Mouse (Mus musculus) lung, postnatal 4 days (tissue): ENCODE measurements around the gene Zfp689.
"Not testable (repeated sequence)": the region's sequence is repeated elsewhere in the genome, so short reads cannot be mapped to it uniquely, and the experiment has no call there.

Experiments
- DNase-seq, 2 experiments: peaks; one replicate each; pipeline ENCODE4 v3.0.0; 2021

The Zfp689 gene

DNA sequence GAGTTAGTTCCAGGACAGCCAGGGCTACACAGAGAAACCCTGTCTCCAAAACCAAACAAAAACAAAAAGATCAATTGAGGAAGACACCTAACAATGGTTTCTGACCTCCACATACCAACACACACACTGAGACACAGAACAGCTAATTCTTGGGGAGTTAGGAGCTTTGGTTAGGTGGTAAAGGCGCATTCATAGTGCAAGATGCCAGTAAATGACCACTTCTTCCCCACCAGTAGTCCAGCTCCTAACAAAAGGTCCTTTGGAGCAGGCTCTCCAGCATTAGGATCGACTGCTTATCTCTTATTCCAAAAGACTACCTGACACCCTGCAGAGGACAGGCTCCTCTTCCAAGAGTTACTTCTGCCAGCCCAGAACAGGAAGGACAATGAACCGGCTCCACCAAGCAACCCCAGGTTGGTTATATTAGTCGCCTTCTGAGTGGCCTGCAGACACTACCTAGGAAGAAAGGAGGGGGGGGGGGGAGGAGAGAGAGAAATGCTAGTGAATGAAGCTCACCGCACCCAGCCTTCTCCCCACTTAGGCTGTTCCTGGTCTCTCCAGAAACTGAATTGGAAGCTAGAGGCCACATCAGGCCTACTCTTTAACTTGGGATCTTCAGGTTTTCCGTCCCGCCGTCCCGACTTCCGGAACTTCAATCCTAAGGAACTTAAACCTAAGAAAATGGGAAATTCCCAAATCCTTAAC lies 21.2 kb upstream of the Zfp689 start:
- peak in 1 of 2 experiments; percentile 29 for DNase-seq

DNA sequence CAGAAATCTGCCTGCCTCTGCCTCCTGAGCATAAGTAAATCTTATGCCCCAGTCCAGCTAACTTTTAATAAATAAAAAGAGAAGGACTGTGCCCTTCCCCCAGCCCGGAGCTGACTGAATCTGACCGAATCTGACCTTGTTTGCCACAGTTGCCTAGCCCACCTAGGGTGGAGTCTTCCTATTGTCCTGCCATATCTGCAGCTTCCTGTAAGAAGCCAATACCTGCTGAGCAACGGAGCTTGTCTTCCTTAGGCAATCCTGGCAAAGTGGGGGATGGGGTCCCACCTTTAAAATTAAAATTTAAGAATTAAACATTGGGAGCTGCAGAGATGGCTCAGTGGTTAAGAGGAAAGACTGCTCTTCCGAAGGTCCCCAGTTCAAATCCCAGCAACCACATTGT lies 17.6 kb upstream of the Zfp689 start:
- no peak for DNase-seq

DNA sequence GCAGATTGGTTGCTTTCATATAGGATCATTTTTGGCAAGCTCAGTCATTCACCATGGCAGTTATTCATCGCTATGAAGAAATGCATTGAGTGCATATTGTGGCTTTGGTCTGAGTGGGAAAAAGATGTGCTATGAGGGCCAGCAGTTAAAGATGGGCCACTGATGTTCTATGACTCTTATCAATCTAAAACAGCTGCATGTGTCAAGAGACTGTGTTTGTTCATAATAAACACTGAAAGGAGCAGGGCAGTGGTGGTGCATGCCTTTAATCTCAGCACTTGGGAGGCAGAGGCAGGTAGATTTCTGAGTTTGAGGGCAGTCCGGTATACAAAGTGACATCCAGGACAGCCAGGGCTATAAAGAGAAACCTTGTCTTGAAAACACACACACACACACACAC lies 16.7 kb upstream of the Zfp689 start:
- not testable (repeated sequence) for DNase-seq

DNA sequence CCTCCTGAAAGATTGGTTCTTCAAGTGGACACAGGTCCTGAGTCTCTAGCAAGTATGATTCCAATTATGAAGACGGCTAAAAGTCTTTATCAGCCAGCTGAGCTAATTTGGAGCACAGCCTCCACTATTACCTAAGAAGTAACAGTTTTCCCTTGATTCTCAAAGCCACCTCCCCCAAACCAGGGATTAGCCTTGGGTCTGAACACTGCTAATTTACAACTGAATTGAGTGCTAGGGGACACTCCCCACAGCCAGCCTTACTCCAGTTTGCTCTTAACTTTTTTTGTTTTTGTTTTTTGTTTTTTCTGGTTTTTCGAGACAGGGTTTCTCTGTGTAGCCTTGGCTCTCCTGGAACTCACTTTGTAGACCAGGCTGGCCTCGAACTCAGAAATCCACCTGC lies 16.2 kb upstream of the Zfp689 start:
- DNase-seq: no peak

DNA sequence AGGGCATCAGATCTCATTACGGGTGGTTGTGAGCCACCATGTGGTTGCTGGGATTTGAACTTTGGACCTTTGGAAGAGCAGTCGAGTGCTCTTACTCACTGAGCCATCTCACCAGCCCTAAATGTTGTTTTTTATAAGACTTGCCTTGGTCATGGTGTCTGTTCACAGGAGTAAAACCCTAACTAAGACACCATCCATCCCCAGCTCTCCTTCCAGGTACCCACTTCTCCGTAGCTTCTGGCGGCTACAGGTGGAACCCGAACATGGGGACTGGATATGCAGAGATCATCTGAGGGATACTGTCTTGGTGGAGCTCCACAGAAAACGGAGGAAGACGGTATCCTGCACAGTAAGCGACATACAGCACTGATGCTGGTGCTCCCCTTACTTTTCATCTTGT lies 10.4 kb upstream of the Zfp689 start, which contains the start of gene Prr14:
TSS of gene Prr14 (plus strand) at position 301 of the 400 bp plus-strand sequence.
- not testable (repeated sequence) for DNase-seq

DNA sequence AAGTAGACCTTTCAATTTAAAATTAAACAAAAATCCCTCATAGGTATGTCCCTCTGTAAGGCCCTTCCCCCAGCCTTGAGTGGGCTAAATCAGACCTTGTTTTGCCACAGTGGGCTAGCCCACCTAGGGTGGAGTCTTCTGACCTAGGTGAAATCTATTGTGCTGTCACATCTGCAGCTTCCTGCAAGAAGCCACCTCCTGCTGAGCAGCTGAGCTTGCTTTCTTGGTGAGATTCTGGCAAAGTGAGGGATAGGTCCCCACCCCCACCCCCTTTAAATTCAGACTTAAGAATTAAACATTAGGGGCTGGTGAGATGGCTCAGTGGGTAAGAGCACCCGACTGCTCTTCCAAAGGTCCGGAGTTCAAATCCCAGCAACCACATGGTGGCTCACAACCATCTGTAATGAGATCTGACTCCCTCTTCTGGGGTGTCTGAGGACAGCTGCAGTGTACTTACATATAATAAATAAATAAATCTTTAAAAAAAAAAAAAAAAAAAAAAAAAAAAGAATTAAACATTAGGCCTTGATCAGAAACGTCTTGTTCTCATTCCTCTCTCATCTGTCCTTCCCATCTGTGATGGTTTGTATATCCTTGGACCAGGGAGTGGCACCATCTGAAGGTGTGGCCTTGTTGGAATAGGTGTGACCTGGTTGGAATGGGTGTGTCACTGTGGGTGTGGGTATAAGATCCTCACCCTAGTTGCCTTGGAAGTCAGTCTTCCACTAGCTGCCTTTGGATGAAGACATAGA lies 9.6 kb upstream of the Zfp689 start:
- DNase-seq: not testable (repeated sequence)

DNA sequence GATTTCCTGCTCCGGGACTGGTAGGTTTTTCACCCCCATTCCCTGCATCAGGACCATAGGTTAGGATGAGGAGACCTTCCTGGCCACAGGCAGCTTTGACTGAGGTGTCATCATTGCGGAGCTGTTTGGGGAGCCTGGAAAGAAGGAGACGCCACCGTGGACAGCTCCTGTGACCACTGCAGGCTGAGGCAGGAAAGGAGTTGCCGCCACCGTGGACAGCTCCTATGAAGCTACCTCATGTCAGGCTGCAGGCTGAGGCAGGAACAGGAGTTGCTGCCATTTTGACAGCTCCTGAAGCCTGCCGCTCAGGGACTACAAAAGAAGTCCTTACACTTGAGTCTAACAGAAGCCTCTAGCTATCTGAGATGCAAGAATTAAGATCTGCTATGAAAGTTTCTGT lies 5.9 kb upstream of the Zfp689 start:
- DNase-seq: no peak

DNA sequence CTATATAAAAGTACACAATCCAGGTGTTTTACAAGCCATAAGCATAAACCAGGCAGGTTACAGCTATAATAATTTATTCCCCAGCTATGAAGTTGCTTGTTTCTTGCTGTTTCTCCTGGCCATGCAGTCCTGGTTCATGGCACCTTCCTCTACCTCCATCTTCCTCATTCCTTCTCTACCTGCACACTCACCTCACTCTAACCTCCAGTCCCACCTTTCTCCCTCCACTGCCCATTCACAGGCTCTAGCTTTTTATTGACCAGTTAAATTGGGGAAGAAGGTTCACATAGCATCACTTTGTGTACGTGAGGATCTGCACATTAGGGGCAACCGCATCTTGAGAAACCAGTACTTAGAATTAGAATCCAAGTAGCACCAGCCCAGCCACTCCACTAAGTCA lies 4.1 kb upstream of the Zfp689 start:
- no peak for DNase-seq

DNA sequence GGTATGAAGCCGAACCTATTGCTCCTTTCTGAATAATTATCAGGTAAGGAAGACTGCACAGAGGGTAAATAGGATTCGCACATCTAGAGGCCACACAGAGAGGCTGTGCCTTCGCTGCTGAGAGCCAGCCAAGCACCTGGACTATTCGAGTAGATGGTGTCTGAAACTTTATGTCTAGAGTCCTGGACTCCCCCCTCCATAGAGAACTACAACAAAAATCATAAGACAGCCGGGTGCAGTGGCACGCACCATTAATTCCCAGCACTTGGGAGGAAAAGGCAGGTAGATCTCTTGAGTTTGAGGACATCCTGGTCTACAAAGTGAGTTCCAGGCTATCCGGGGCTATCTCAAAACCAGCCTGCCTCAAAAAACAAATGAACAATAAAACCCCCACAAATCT lies 1.0 kb upstream of the Zfp689 start:
- DNase-seq: no peak

DNA sequence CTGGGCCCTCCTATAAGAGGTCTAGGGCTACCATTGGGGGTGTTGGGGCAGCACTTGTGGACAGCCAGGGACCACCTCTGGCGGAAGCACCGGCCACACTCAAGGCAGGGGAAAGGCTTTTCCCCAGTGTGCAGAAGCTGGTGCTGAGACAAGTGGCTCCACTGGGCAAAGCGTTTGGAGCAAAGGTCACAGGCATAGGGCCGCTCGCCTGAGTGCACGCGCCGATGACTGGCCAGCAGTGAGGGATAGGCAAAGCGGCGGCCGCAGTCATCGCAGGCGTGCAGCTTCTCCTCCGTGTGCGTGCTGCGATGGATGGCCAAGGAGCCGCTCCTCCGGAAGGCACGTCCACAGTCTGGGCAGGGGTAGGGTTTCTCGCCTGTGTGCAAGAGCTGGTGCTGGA lies 5.0 kb downstream of the Zfp689 start:
- DNase-seq: no peak

DNA sequence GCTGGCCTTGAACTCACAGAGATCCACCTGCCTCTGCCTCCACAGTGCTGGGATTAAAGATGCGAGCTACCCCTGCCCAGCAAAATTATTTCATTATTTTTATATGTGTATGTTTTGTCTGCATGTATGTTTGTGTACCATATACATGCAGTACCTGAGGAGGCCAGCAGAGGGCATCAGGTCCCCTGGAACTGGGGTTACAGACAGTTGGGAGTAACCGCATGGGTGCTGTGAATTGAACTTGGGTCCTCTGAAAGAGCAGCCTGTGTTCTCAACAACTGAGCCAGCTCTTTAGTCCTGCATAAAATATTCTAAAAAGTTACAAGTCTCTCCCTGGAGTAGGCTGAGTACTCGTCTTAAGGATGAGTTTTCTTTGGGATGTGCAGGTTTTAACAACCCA lies 11.2 kb downstream of the Zfp689 start:
- DNase-seq: no peak

DNA sequence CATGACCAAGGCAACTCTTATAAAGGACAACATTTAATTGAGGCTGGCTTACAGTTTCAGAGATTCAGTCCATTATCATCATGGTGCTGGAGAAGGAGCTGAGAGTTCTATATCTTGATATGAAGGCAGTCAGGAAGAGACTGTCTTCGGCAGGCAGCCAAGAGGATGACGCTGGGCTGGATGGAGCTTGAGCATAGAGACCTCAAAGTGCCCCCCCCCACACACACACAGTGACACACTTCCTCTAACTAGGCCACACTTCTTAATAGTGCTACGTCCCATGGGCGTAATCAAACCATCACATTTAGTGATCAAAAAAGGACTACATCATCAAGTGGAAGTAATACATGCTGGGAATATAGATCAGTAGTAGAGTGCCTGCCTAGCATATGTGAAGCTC lies 13.8 kb downstream of the Zfp689 start:
- DNase-seq: no peak

DNA sequence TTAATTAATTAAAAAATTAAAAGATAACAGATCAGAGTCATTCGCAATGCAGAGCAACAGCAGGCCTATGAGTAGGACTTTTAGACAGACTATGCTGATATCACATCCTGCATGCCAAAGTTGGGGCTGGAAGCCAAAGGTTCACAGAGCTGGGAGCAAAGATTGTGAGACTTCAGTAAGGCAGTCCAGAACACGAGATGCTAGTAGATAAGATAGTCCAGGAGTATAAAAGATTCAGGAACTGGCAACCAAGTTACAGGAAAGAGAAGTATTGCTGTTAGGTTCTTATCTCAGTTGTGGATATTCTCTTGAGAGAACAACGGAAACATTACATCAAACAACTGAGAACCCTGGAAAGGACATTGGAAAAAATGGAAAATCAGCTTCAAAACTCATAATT lies 22.6 kb downstream of the Zfp689 start:
- no peak for DNase-seq

DNA sequence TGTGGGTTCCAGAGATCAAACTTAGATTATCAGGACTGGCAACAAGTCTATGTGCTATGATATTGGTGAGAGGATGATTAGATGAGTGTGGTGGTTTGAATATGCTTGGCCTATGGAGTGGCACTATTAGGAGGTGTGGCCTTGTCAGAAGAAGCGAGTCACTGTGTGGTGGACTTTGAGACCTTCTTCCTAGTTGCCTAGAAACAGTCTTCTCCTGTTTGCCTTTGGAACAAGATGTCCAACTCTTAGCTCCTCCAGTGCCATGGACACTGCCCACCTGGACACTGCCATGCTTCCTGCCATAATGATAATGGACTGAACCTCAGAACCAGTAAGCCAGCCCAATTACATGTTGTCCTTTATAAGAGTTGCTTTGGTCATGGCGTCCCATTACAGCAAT lies 23.0 kb downstream of the Zfp689 start:
- DNase-seq: no peak

DNA sequence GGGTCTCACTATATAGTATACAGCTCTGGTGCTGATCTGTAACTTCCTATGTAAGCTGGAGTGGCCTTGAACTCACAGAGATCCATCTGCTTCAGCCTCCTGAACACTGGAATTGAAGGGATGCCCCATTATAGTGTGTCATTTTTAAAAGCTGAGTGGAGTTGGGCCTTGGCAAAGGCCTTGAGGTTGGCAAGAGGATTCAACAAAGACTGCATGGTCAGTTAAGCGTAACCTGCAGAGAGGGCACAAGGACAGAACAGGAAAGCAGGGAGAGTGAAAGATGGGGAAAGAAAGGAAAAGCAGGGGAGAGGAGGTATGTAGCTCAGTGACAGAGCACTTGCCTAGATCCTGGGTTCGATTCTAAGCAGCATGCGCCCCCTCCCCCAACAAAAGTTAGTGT lies 23.7 kb downstream of the Zfp689 start:
- DNase-seq: no peak

DNA sequence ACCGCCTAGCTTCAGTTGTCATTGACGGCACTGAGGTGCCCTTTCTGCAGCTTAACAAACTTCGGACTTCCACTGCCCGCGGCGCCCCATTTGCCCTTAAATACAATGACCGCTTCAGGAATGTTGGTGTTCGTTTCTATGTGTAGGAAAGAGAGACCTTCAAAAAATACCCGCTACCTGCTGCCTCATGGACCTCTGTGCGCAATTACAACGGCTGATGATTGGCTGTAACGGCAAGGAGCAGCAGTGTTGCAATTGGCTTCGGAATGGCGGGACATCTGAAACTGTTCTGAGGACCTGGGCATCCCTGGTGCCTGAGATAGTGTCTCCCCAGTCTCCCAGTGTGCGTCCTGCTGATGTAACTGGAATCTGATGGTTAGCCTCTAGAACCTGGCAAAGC lies 26.7 kb downstream of the Zfp689 start:
- peak in 1 of 2 experiments; percentile 36 for DNase-seq

DNA sequence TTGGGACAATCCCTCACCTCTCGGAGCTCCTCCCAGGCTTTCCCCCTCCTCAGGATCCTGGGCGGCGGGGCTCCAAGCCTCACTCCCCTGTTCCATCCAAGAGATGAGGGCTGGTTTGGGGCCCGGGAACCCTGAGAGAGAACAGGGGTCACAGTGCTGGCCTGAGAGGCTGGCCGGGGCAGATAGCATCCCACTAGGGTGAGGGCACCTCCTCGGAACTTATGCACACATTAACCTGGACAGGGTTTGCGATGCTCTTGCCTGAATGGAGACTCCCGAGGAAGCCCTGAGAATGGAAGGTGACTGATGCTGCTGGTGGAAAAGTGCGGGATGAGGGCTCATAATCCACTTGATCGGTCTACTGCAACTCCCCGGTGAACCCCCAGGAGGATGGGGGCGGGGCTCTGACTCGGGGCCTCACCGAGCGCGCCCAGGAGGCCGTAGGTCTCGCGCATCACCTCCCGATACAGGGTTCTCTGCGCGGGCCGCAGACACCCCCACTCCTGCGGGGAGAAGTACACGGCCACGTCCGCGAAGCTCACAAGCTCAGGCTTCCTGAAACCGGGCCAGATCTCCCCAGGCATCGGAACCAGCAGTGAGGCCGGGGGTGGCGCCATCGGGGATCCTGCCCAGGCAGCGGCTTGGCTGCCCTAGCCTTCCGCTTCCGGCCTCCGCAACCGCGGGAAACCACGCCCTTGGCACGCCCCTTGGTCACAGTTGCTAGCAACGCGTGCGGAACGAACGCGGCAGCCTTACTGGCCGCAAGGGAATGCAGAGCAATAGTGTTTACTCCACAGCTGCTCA lies 27.4 kb downstream of the Zfp689 start, which contains the start of gene Zfp688:
TSS of gene Zfp688 (minus strand) at position 681 of the 804 bp plus-strand sequence.
- peak; percentile 96 to 98 for DNase-seq

DNA sequence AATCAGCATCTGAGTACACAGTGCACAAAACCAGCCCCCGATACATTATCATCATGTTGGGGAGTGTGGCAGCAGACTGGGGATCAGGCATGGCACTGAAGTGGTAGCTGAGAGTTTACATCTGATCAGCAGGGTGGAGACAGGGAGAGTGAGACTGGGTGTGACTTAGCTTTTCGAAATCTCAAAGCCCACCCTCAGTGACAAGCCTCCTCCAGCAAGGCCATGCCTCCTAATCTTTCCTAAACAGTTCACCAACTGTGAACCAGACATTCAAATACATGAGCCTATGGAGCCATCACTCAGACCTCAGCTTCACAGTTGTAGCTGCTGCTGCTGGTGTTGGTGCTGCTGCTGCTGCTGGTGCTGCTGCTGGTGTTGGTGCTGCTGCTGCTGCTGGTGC lies 37.5 kb downstream of the Zfp689 start:
- DNase-seq: no peak

DNA sequence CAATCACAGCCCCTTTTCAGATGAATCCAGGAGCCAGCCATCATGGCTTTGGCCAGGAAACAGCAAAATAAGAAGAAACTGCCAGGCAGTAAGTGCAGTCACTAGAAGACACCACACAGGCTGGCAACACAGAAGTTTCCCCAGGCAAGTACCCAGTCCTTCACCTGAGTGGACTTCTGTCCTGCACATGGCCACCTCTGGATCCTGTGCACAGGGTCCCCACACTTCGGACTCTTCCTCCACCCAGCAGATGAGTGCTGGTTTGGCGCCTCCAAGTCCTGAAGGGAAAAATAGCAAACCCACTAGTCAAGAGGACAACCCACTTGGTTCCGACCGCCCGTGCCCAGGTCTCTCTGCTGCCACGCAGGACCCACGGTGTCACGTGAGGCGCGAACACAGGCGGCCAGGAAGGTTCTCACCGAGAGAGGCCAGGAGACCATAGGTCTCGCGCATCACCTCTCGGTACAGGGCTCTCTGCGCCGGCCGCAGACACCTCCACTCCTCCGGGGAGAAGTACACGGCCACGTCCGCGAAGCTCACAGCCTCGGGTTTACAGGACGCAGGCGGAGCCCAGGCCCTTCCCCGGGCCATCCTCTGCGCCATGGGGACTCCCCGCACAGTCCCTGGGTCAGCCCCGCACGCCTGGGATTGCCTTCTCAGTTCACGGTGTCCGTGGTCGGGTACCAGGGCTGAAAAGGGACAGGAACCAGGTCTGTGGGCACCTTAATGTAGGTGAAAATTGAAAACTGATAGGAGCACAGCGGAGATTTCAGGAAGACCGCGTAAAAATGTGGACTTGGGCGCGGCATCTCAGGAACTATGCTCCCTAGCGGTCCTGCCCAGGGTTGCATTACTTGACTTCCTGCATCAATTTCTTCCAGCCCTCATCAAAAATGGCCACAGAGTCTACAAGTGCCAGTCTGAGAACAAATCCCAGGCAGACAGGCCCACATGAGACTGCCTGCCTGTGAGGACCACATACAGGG lies 42.7 kb downstream of the Zfp689 start, which contains the start of gene Zfp764:
TSS of gene Zfp764 (minus strand) at position 821 of the 986 bp plus-strand sequence.
- DNase-seq: peak; percentile 84 to 93

DNA sequence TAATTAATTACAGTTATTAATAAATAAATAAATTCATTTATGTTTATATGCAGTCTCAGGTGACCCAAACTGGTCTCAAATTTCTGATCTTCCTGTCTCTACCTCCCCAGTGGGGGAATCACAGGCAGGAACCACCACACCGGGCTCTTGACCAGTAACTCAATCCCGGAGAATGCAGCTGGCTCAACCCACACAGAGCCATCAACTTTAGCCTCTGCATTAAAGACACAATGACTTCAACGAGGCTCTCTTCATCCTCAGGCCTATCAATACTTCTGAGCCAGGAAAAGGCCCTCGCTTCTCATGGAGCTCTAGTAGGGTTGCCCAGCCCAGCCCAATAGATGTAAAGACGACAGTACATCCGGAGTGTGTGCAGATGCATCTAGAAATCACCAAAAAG lies 44.9 kb downstream of the Zfp689 start:
- DNase-seq: not testable (repeated sequence)

DNA sequence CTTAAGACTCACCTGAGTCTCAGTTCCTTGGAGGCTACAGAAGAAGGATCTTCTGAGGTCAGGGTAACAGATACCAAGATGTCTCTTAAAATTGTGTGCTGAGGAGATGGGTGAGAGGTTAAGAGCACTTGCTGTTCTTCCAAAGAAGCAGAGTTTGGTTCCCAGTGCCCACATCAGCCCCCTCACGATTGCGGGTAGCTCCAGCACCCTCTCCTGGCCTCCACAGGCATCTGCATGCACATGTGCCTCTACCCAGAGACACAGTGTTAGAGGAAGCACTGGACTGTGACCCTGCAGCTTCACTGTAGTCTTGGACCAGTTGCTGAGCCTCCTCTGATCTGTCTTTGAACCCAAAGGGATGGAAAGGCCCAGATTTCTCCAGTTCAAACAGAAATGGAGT lies 46.0 kb downstream of the Zfp689 start:
- DNase-seq: no peak

DNA sequence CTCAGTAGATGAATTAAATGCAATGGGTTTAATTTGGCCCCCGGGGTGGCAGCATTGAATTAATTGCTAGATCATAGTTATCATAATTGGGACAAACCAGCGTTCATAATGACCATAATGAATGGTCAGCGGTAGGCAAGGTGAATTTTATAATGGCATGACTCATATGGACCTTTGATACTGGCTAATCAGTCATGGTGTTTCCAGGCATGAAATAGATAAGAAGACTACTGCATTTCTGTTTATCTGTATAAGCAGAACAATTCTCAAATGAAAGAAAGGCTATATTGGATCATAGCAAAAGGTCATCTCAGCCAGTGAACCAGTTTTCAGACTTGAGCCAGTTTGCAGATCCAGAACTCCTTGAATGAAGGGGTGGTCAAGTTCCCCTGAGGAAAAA lies 48.6 kb downstream of the Zfp689 start:
- DNase-seq: no peak
